8 mouse cellular contexts compared by ENCODE assay signal in genomic region chr7:28180890-28181289, GRCm38 (mm10). TPM values are rescaled to one million over a fixed set of nuclear protein-coding genes. Genes with fewer than 3 reads are reported as not detected.
DNase-seq lines count a peak whose midpoint lies in the region; ATAC-seq lines count a peak whose summit lies in the region.
"Had no signal": no experiment of that assay in that cellular context is flagged by ENCODE, and none has a peak within 500 bp of the region (broad histone marks: within the 10 kb centered on the region; RNA-seq: fewer than 3 reads in every experiment).

No protein-coding gene starts in this region.

- H3K4me2 ChIP-seq in forebrain, embryonic 15.5 days (replicated peaks), result peak overlapping the region; percentile 66
- peak overlapping the region; percentile 97 for H3K4me2 ChIP-seq in liver, embryonic 13.5 days

- WGBS in forebrain, embryonic 15.5 days, result 77% methylated on average over 5 of the region's 5 CpGs
- 51% methylated on average over 5 of the region's 5 CpGs for WGBS in liver, embryonic 13.5 days (ENCODE audit: insufficient replicate concordance)

- H3K4me3 ChIP-seq in forebrain, embryonic 15.5 days, result peak overlapping the region; percentile 99
- peak overlapping the region; percentile 80 for H3K4me3 ChIP-seq in liver, embryonic 13.5 days (replicated peaks)

- ATAC-seq in forebrain, embryonic 15.5 days (replicated peaks), result no peak
- ATAC-seq in liver, embryonic 13.5 days (ENCODE audit: low read depth), result no peak
- no peak for ATAC-seq in inflammation-experienced regulatory T-cells, adult 6 months

- peaks cover 72% of the 10 kb centered on the region for H3K36me3 ChIP-seq in forebrain, embryonic 15.5 days
- peaks cover 73% of the 10 kb centered on the region for H3K36me3 ChIP-seq in liver, embryonic 13.5 days

- peak; percentile 20 to 68 for DNase-seq in spleen, postnatal 10 days (ENCODE audit: low spot score in 2 of 2)
- no peak for DNase-seq in spleen, adult 18-20 months
- peak; percentile 39 for DNase-seq in liver, embryonic 13.5 days
- no peak for DNase-seq in retina, embryonic 14.5 days (ENCODE audit: low spot score)
- no peak for DNase-seq in layer of hippocampus, postnatal 36 days

- peaks cover 13% of the 10 kb centered on the region for H3K4me1 ChIP-seq in forebrain, embryonic 15.5 days
- peaks cover 22% of the 10 kb centered on the region for H3K4me1 ChIP-seq in liver, embryonic 13.5 days (replicated peaks)

- H3K27ac ChIP-seq in forebrain, embryonic 15.5 days (replicated peaks), result no peak overlapping the region
- H3K27ac ChIP-seq in liver, embryonic 13.5 days, result peak overlapping the region; percentile 87

- H3K27me3 ChIP-seq in forebrain, embryonic 15.5 days, result no peaks in the 10 kb centered on the region
- no peaks in the 10 kb centered on the region for H3K27me3 ChIP-seq in liver, embryonic 13.5 days

- H3K9me3 ChIP-seq in forebrain, embryonic 15.5 days, result no peaks in the 10 kb centered on the region
- H3K9me3 ChIP-seq in liver, embryonic 13.5 days (replicated peaks), result no peaks in the 10 kb centered on the region

- H3K9ac ChIP-seq in forebrain, embryonic 15.5 days (replicated peaks), result peak overlapping the region; percentile 94
- peak overlapping the region; percentile 83 for H3K9ac ChIP-seq in liver, embryonic 13.5 days

RNA-seq across cellular contexts. Expression of gene Dyrk1b, which starts 1.6 kb away (rescaled TPM):
- 18.1 and 18.6 TPM in 2 replicates for polyA plus RNA-seq in forebrain, embryonic 15.5 days (2015; fragmentation: Nextera tagmentation; extraction: Ambion mirVana)
- polyA plus RNA-seq in liver, embryonic 13.5 days (2015; fragmentation: Nextera tagmentation; extraction: Ambion mirVana), result 1.6 and 1.7 TPM in 2 replicates
- polyA plus RNA-seq in inflammation-experienced regulatory T-cells, adult 6 months (2017; shearing (Covaris generic)), result 1 to 10 TPM in 2 of 3 experiments, under 1 TPM in 1; 0.95 to 1.8 (median 1.3) TPM
- total RNA-seq in layer of hippocampus, postnatal 36 days (2021), result 10 to 100 TPM; 45.7 to 52.4 TPM

RNA-seq across cellular contexts. Expression of gene Fbl, which starts 11.4 kb away (rescaled TPM):
- polyA plus RNA-seq in forebrain, embryonic 15.5 days (2015; fragmentation: Nextera tagmentation; extraction: Ambion mirVana), result 97.0 and 109 TPM in 2 replicates
- polyA plus RNA-seq in liver, embryonic 13.5 days (2015; fragmentation: Nextera tagmentation; extraction: Ambion mirVana), result 112 and 133 TPM in 2 replicates
- polyA plus RNA-seq in inflammation-experienced regulatory T-cells, adult 6 months (2017; shearing (Covaris generic)), result 10 to 100 TPM; 37.8 to 61.3 (median 61.2) TPM
- total RNA-seq in layer of hippocampus, postnatal 36 days (2021), result 10 to 100 TPM; 48.3 to 55.8 TPM

RNA-seq across cellular contexts. Expression of gene 9530053A07Rik, which starts 51.6 kb away (rescaled TPM):
- polyA plus RNA-seq in forebrain, embryonic 15.5 days (2015; fragmentation: Nextera tagmentation; extraction: Ambion mirVana), result 0.08 and 0.11 TPM in 2 replicates
- polyA plus RNA-seq in liver, embryonic 13.5 days (2015; fragmentation: Nextera tagmentation; extraction: Ambion mirVana), result not detected in 2 replicates
- polyA plus RNA-seq in inflammation-experienced regulatory T-cells, adult 6 months (2017; shearing (Covaris generic)), result not detected
- not detected for total RNA-seq in layer of hippocampus, postnatal 36 days (2021)
- total RNA-seq: hematopoietic stem cell, adult 5-6 weeks had no signal

Comparison
In these comparisons a context has a peak if more than half of its experiments do, and no peak if none do; other contexts are left out.
1. DNase-seq: peak in spleen, postnatal 10 days (2 of 2) and liver, embryonic 13.5 days (single experiment); none in spleen, adult 18-20 months (0 of 2), retina, embryonic 14.5 days (single experiment) and layer of hippocampus, postnatal 36 days (0 of 2).